Mouse (Mus musculus) hindbrain, embryonic 14.5 days (tissue): ENCODE data around the gene Mmachc. TPM values are rescaled to one million over a fixed set of nuclear protein-coding genes. Genes with fewer than 3 reads are reported as not detected.
"Not testable (repeated sequence)": the region's sequence is repeated elsewhere in the genome, so short reads cannot be mapped to it uniquely, and the experiment has no call there.

Source experiments
- ATAC-seq: fragments of 200-750 bp; cut with Nextera tagmentation; 2 replicates; pipeline ENCODE4 v1.8.0; 2017; ENCODE audit warnings: moderate number of reproducible peaks, mild to moderate bottlenecking, moderate TSS enrichment, moderate library complexity; ENCODE audit not compliant: low FRiP score
- DNase-seq: peaks from one replicate; pipeline ENCODE4 v3.0.0-alpha.2; 2015; ENCODE audit warnings: low spot score
- H3K27ac ChIP-seq: fragments of 300-500 bp; sonication (generic); 2 replicates; pipeline ENCODE4 v1.5.1; 2014; ENCODE audit warnings: mild to moderate bottlenecking, moderate library complexity
- H3K27me3 ChIP-seq: fragments of 300-500 bp; sonication (generic); 2 replicates; pipeline ENCODE4 v1.6.1; 2014; ENCODE audit warnings: mild to moderate bottlenecking, low read length, mixed read lengths; ENCODE audit not compliant: control insufficient read depth, insufficient read depth
- H3K36me3 ChIP-seq: fragments of 300-500 bp; sonication (generic); replicated peaks from 2 replicates; pipeline ENCODE4 v1.6.1; 2014; ENCODE audit not compliant: control insufficient read depth, insufficient read depth
- H3K4me1 ChIP-seq: fragments of 300-500 bp; sonication (generic); replicated peaks from 2 replicates; pipeline ENCODE4 v1.6.1; 2014; ENCODE audit warnings: antibody characterized with exemption, low read length, mixed read lengths; ENCODE audit not compliant: control insufficient read depth, insufficient read depth
- H3K4me2 ChIP-seq: fragments of 300-500 bp; sonication (generic); replicated peaks from 2 replicates; pipeline ENCODE4 v1.6.1; 2014; ENCODE audit warnings: mild to moderate bottlenecking, moderate library complexity
- H3K4me3 ChIP-seq: fragments of 300-500 bp; sonication (generic); replicated peaks from 2 replicates; pipeline ENCODE4 v1.5.1; 2014; ENCODE audit warnings: mild to moderate bottlenecking, low read length
- H3K9ac ChIP-seq: fragments of 300-500 bp; sonication (generic); 2 replicates; pipeline ENCODE4 v1.6.1; 2014
- H3K9me3 ChIP-seq: fragments of 300-500 bp; sonication (generic); 2 replicates; pipeline ENCODE4 v1.6.1; 2016; ENCODE audit warnings: low read length; ENCODE audit not compliant: control insufficient read depth
- WGBS: fragments of 180-500 bp; shearing (Covaris S2); extraction: QIAGEN DNeasy Blood & Tissue Kit; methylation state at CpG from one replicate; pipeline ENCODE4 v1.1.7; 2014; 5-methylcytosine and 5-hydroxymethylcytosine counted together
- polyA plus RNA-seq: library from polyadenylated mRNA; unstranded; fragments of >200 nt; fragmentation: Nextera tagmentation; extraction: Ambion mirVana; gene quantifications from 2 replicates; pipeline ENCODE4 v1.2.1, GENCODE M21; 2014

The Mmachc gene
- polyA plus RNA-seq, 1 experiment from 2014 or later = 14.8 TPM

DNA sequence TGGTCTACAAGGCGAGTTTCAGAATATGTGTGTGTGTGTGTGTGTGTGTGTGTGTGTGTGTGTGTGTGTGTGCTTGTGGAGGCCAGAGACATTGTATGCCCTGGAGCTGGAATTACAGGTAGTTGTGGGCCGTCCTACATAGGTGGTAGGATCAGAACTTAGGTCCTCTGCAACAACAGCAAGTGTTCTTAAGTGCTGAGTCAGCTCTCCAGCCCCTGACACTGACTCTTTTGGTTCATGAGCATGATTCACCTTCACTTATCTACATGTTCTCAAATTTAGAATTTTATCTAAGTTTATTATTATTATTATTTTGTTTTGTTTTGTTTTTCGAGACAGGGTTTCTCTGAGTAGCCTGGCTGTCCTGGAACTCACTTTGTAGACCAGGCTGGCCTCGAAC lies 27.7 kb downstream of the Mmachc start:
- not testable (repeated sequence) for H3K4me2 ChIP-seq, H3K27ac ChIP-seq, DNase-seq, H3K9me3 ChIP-seq, H3K9ac ChIP-seq, H3K27me3 ChIP-seq, ATAC-seq, H3K36me3 ChIP-seq, H3K4me1 ChIP-seq, H3K4me3 ChIP-seq
- 89% methylated on average over 4 of the region's 4 CpGs for WGBS

DNA sequence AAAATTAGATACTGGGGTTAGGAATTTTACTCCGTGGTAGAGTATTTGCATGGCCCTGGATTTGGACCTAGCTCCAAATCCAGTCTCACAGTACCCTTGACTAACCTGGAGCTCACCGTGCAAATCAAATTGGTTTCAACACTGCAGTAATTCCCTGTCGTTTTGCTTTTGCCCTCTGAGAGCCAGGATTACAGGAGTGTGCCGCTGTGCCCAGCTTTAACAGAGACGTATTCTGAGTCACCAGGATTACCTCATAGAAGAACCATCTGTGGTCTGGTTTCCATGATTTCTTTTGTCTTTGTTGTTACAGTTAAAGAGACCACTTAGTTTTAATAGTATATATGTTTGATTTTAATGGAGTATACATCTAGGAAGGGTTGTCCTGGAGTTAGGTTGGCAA lies 29.1 kb downstream of the Mmachc start:
- no peaks in the 10 kb centered on the region for H3K9me3 ChIP-seq
- no peaks in the 10 kb centered on the region for H3K36me3 ChIP-seq
- no peak for ATAC-seq
- WGBS = 68% methylated on average over 5 of the region's 5 CpGs
- no peaks in the 10 kb centered on the region for H3K4me1 ChIP-seq
- H3K9ac ChIP-seq = no peak overlapping the region
- no peaks in the 10 kb centered on the region for H3K27me3 ChIP-seq
- H3K27ac ChIP-seq = no peak overlapping the region
- no peak overlapping the region for H3K4me2 ChIP-seq
- no peak for DNase-seq
- H3K4me3 ChIP-seq = no peak overlapping the region

DNA sequence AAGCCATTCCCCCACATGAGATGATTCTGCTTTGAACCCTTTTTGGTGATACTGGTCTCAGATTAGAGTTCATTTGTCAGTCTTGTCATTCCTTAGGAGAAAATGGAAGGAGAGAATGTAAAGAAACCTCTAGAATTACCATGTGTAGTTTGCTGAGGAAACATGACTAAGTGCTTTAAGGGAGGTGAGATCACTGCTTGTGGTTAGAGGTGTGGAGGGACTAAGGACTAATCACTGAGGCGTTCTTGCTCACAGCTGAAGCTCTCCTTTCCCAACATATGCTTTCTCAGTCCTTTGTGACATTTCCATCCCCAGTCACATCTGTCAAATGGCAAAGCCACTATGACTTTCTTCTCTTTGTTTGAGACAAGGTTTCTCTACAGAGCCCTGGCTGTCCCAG lies 30.4 kb downstream of the Mmachc start:
- no peaks in the 10 kb centered on the region for H3K36me3 ChIP-seq
- H3K4me3 ChIP-seq = no peak overlapping the region
- no peak overlapping the region for H3K27ac ChIP-seq
- no peaks in the 10 kb centered on the region for H3K4me1 ChIP-seq
- DNase-seq (no peak), ATAC-seq (no peak)
- no peaks in the 10 kb centered on the region for H3K9me3 ChIP-seq
- no peaks in the 10 kb centered on the region for H3K27me3 ChIP-seq
- no peak overlapping the region for H3K4me2 ChIP-seq
- 71% methylated on average over 1 of the region's 1 CpGs for WGBS
- H3K9ac ChIP-seq = no peak overlapping the region

DNA sequence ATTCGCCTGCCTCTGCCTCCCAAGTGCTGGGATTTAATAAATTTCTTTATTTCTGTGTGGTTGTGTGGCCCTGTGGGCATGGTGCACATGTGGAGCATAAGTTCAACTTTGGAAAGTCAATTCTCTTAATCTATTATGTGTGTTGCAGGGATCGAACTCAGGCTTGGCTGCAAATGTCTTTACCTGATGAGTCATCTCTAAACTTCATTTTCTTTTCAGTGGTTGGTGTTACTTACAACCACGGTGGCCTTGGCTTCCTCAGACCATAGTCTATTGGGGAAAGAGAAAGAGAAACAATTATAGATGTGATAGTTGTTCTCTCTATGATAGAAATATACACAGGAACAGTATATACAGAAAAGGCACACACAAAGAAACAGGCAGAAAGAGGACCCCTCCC lies 32.2 kb downstream of the Mmachc start:
- no peak for DNase-seq
- Histone ChIP-seq H3K27ac (no peak overlapping the region), H3K4me1 (no peaks in the 10 kb centered on the region), H3K9me3 (no peaks in the 10 kb centered on the region), H3K9ac (no peak overlapping the region), H3K27me3 (no peaks in the 10 kb centered on the region), H3K4me3 (no peak overlapping the region), H3K36me3 (no peaks in the 10 kb centered on the region), H3K4me2 (no peak overlapping the region)
- no peak for ATAC-seq
- whole genome bisulfite sequencing = 89% methylated on average over 3 of the region's 3 CpGs

DNA sequence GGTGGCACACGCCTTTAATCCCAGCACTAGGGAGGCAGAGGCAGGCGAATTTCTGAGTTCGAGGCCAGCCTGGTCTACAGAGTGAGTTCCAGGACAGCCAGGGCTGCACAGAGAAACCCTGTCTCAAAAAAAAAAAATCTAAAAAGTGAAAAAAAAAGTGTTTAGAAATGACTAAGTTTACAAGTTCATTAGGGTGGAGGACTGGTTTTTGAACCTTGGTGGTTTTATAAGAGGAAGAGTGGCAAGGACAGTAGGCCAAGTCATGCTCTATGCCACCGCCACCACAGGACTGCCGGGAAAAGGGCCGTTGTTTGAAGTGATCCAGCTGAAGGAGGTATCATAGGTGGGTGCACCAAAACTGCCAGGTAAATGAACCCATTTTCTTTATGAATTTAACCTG lies 33.4 kb downstream of the Mmachc start:
- 93% methylated on average over 6 of the region's 6 CpGs for WGBS
- H3K4me2 ChIP-seq, H3K9me3 ChIP-seq, H3K27me3 ChIP-seq, H3K4me1 ChIP-seq, H3K27ac ChIP-seq, H3K36me3 ChIP-seq, ATAC-seq, H3K9ac ChIP-seq, H3K4me3 ChIP-seq, DNase-seq: not testable (repeated sequence)

DNA sequence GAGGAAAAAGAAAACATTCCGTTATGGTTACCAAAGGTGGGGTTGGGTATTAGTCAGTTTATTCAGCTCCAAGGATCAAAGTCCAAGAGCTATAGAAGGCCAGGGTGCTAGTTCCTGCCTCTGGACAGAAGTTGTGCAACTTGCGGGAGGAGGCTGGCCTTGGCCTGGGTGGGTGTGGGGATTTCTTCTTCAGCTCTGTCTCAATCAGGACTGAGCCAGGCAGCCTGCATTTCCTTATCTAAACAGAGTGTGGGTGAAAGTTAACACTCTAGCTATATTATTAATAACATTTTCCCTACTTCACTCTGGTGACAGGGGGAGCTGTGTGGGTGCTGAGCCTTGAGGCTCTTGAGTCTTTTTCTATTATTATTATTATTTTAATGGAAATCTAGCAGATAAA lies 35.4 kb downstream of the Mmachc start:
- Histone ChIP-seq H3K27me3 (no peaks in the 10 kb centered on the region), H3K36me3 (no peaks in the 10 kb centered on the region), H3K9me3 (no peaks in the 10 kb centered on the region), H3K4me1 (no peaks in the 10 kb centered on the region), H3K27ac (no peak overlapping the region), H3K9ac (no peak overlapping the region), H3K4me3 (no peak overlapping the region), H3K4me2 (no peak overlapping the region)
- DNase-seq (no peak), ATAC-seq (no peak)
- 89% methylated on average over 2 of the region's 2 CpGs for WGBS

DNA sequence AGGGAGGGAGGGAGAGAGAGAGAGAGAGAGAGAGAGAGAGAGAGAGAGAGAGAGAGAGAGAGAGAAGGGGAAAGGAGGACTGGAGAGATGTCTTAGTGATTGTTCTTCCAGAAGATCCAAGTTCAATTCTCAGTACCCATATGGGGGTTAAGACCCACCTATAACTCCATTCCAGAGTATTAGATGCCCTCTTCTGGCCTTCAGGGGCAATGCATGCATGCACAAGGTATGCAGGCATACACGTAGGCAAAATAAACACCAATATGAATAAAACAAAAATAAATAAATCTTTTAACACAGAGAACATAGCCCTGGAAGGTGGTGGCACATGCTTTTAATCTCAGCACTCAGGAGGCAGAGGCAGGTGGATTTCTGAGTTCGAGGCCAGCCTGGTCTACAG lies 38.9 kb downstream of the Mmachc start:
- Histone ChIP-seq H3K4me3 (no peak overlapping the region), H3K4me1 (no peaks in the 10 kb centered on the region), H3K27me3 (no peaks in the 10 kb centered on the region), H3K9me3 (no peaks in the 10 kb centered on the region), H3K27ac (no peak overlapping the region), H3K9ac (no peak overlapping the region), H3K36me3 (no peaks in the 10 kb centered on the region), H3K4me2 (no peak overlapping the region)
- WGBS = 63% methylated on average over 2 of the region's 2 CpGs
- DNase-seq = no peak
- ATAC-seq = no peak

DNA sequence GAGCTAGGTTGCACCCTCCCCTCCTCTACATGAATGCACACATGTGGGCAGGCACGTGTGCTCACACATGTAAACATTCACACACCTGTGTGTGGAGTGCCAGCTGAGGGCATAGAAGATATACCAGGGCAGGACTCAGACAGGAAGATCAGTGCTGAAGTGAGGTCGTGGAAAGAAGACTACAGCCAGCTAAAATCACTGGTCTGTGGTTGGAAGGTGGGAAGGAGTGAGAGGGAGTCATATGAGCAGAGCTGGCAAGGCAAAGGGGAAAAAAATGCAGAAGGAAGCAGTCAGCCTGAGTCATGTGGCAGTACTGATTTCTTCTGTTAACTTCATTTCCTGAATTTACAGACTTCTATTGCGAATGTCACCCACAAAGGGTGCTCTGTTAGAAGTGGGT lies 40.1 kb downstream of the Mmachc start:
- DNase-seq = no peak
- no peaks in the 10 kb centered on the region for H3K36me3 ChIP-seq
- H3K4me2 ChIP-seq = no peak overlapping the region
- H3K27ac ChIP-seq = no peak overlapping the region
- WGBS = 71% methylated on average over 3 of the region's 3 CpGs
- no peak for ATAC-seq
- no peaks in the 10 kb centered on the region for H3K27me3 ChIP-seq
- no peak overlapping the region for H3K9ac ChIP-seq
- no peaks in the 10 kb centered on the region for H3K9me3 ChIP-seq
- H3K4me1 ChIP-seq = no peaks in the 10 kb centered on the region
- no peak overlapping the region for H3K4me3 ChIP-seq

DNA sequence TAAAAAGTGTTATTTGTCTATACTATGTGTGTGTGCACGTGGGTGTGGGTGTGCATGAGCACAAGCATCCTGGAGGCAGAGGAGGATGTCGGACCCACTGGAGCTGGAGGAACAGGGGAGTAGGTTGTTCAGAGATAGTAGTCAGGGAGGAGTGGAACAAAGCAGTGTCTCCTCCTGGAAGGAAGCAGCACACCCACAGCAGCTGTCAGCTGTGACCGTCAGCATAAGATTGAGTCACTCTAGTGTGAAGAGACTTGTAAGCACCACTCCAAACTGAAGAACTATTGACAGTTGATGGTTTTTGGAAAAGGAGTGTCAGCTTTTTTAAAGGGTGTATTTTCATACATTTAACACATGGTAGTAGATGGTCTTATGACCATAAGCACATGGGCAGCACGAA lies 41.6 kb downstream of the Mmachc start:
- no peaks in the 10 kb centered on the region for H3K4me1 ChIP-seq
- DNase-seq = no peak
- no peak overlapping the region for H3K4me3 ChIP-seq
- no peaks in the 10 kb centered on the region for H3K27me3 ChIP-seq
- no peaks in the 10 kb centered on the region for H3K9me3 ChIP-seq
- H3K27ac ChIP-seq = no peak overlapping the region
- no peak for ATAC-seq
- H3K4me2 ChIP-seq = no peak overlapping the region
- H3K36me3 ChIP-seq = no peaks in the 10 kb centered on the region
- H3K9ac ChIP-seq = no peak overlapping the region
- WGBS = 69% methylated on average over 4 of the region's 4 CpGs

DNA sequence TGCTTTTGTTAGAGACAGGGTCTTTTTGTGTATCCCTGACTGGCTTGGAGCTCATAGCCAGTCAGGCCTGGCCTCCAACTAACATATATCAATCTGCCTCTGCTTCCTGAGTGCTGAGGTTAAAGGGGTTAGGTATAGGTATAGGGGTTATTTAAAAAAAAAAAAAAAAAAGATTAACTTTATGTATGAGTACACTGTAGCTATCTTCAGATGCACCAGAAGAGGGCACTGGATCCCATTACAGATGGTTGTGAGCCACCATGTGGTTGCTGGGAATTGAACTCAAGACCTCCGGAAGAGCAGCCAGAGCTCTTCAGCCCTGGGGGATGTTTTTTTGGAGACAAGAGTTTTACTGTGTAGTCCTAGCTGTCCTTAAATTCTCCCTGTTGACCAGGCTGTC lies 46.2 kb downstream of the Mmachc start:
- 100% methylated on average over 1 of the region's 1 CpGs for WGBS
- H3K4me1 ChIP-seq = no peaks in the 10 kb centered on the region
- no peaks in the 10 kb centered on the region for H3K36me3 ChIP-seq
- no peak overlapping the region for H3K9ac ChIP-seq
- DNase-seq (no peak), ATAC-seq (no peak)
- no peak overlapping the region for H3K4me3 ChIP-seq
- no peaks in the 10 kb centered on the region for H3K27me3 ChIP-seq
- no peak overlapping the region for H3K27ac ChIP-seq
- H3K4me2 ChIP-seq = no peak overlapping the region
- no peaks in the 10 kb centered on the region for H3K9me3 ChIP-seq
